Mouse (Mus musculus): Measurements from ENCODE around the gene Gm11541. TPM values are rescaled to one million over a fixed set of nuclear protein-coding genes. Genes with fewer than 3 reads are reported as not detected.

Gm11541 gene
- total and polyA plus RNA-seq, 3 experiments = not detected

GRCm38 (mm10) chr11:94687178-94687577 is 17.1 kb downstream of the Gm11541 start:
- Histone ChIP-seq H3K27ac (no peak overlapping the region), H3K4me3 (no peak overlapping the region), H3K27me3 (ENCODE audit: control insufficient read depth, insufficient read depth, low read length) (no peaks in the 10 kb centered on the region), H3K9ac (ENCODE audit: low read depth, low read length) (no peak overlapping the region), H3K36me3 (ENCODE audit: control insufficient read depth, insufficient read depth, low read length) (no peaks in the 10 kb centered on the region), H3K79me2 (replicated peaks; ENCODE audit: control insufficient read depth, insufficient read depth, low read length) (no peaks in the 10 kb centered on the region), H3K4me1 (ENCODE audit: control insufficient read depth, insufficient read depth, low read length) (peaks cover 3% of the 10 kb centered on the region)
- 58% methylated on average over 6 of the region's 6 CpGs for WGBS
- intact Hi-C loops (cut with DNase I) = no loop called here
- peak in 1 of 2 experiments; percentile 14 for DNase-seq
- TF ChIP-seq EP300 (IDR thresholded peaks at IDR 0.05; ENCODE audit: insufficient read depth, low read depth, low read length) = no peak
- no peak for TF ChIP-seq POLR2A (IDR thresholded peaks at IDR 0.05; ENCODE audit: insufficient read depth, low read depth, low read length)
- TF ChIP-seq CTCF (IDR thresholded peaks at IDR 0.05) = no peak

- H3K27ac ChIP-seq = peak overlapping the region; percentile 33
- no peaks in the 10 kb centered on the region for H3K36me3 ChIP-seq (ENCODE audit: control insufficient read depth, insufficient read depth, low read length)
- no peaks in the 10 kb centered on the region for H3K79me2 ChIP-seq (replicated peaks; ENCODE audit: control insufficient read depth, insufficient read depth, low read length)
- intact Hi-C loops (cut with DNase I) = no loop called here
- TF ChIP-seq EP300 (IDR thresholded peaks at IDR 0.05; ENCODE audit: insufficient read depth, low read depth, low read length) (no peak), CTCF (IDR thresholded peaks at IDR 0.05) (no peak), POLR2A (IDR thresholded peaks at IDR 0.05; ENCODE audit: insufficient read depth, low read depth, low read length) (no peak)
- DNase-seq = no peak
- WGBS = 82% methylated on average over 7 of the region's 7 CpGs
- H3K9ac ChIP-seq (ENCODE audit: low read depth, low read length) = no peak overlapping the region
- H3K4me3 ChIP-seq = no peak overlapping the region
- H3K4me1 ChIP-seq (ENCODE audit: control insufficient read depth, insufficient read depth, low read length) = peaks cover 4% of the 10 kb centered on the region
- H3K27me3 ChIP-seq (ENCODE audit: control insufficient read depth, insufficient read depth, low read length) = no peaks in the 10 kb centered on the region
Measured at GRCm38 (mm10) chr11:94682427-94682826, 21.9 kb downstream of the Gm11541 start.

GRCm38 (mm10) chr11:94681640-94682039 is 22.7 kb downstream of the Gm11541 start:
- no peak for DNase-seq
- no peaks in the 10 kb centered on the region for H3K36me3 ChIP-seq (ENCODE audit: control insufficient read depth, insufficient read depth, low read length)
- intact Hi-C loops (cut with DNase I) = no loop called here
- peaks cover 4% of the 10 kb centered on the region for H3K4me1 ChIP-seq (ENCODE audit: control insufficient read depth, insufficient read depth, low read length)
- no peaks in the 10 kb centered on the region for H3K27me3 ChIP-seq (ENCODE audit: control insufficient read depth, insufficient read depth, low read length)
- peaks cover 3% of the 10 kb centered on the region; the same call in 1 of the 2 replicates for H3K79me2 ChIP-seq (replicated peaks; ENCODE audit: control insufficient read depth, insufficient read depth, low read length)
- H3K4me3 ChIP-seq = no peak overlapping the region
- WGBS = 63% methylated on average over 4 of the region's 4 CpGs
- TF ChIP-seq EP300 (IDR thresholded peaks at IDR 0.05; ENCODE audit: insufficient read depth, low read depth, low read length) (no peak), CTCF (IDR thresholded peaks at IDR 0.05) (no peak), POLR2A (IDR thresholded peaks at IDR 0.05; ENCODE audit: insufficient read depth, low read depth, low read length) (no peak)
- H3K9ac ChIP-seq (ENCODE audit: low read depth, low read length) = no peak overlapping the region
- peak overlapping the region; percentile 51 for H3K27ac ChIP-seq

GRCm38 (mm10) chr11:94680639-94681038 is 23.7 kb downstream of the Gm11541 start:
- TF ChIP-seq POLR2A (IDR thresholded peaks at IDR 0.05; ENCODE audit: insufficient read depth, low read depth, low read length) (no peak), CTCF (IDR thresholded peaks at IDR 0.05) (peak; percentile 51)
- Histone ChIP-seq H3K36me3 (ENCODE audit: control insufficient read depth, insufficient read depth, low read length) (no peaks in the 10 kb centered on the region), H3K27ac (peak overlapping the region; percentile 51), H3K4me3 (no peak overlapping the region), H3K27me3 (ENCODE audit: control insufficient read depth, insufficient read depth, low read length) (no peaks in the 10 kb centered on the region), H3K79me2 (replicated peaks; ENCODE audit: control insufficient read depth, insufficient read depth, low read length) (peaks cover 4% of the 10 kb centered on the region; the same call in 1 of the 2 replicates), H3K9ac (ENCODE audit: low read depth, low read length) (no peak overlapping the region), H3K4me1 (ENCODE audit: control insufficient read depth, insufficient read depth, low read length) (peaks cover 12% of the 10 kb centered on the region)
- DNase-seq = no peak
- intact Hi-C loops (cut with DNase I) = no loop called here

GRCm38 (mm10) chr11:94677607-94678145 is 26.6 kb downstream of the Gm11541 start:
- Histone ChIP-seq H3K36me3 (ENCODE audit: control insufficient read depth, insufficient read depth, low read length) (no peaks in the 10 kb centered on the region), H3K79me2 (replicated peaks; ENCODE audit: control insufficient read depth, insufficient read depth, low read length) (peaks cover 5% of the 10 kb centered on the region; the same call in 1 of the 2 replicates), H3K27ac (peak overlapping the region; percentile 12; the same call in 1 of the 2 replicates), H3K4me1 (ENCODE audit: control insufficient read depth, insufficient read depth, low read length) (peaks cover 13% of the 10 kb centered on the region), H3K4me3 (peak overlapping the region; percentile 77), H3K27me3 (ENCODE audit: control insufficient read depth, insufficient read depth, low read length) (no peaks in the 10 kb centered on the region), H3K9ac (ENCODE audit: low read depth, low read length) (peak overlapping the region; percentile 59)
- intact Hi-C loops (cut with DNase I) = no loop called here
- TF ChIP-seq EP300 (IDR thresholded peaks at IDR 0.05; ENCODE audit: insufficient read depth, low read depth, low read length) = no peak
- TF ChIP-seq POLR2A (IDR thresholded peaks at IDR 0.05; ENCODE audit: insufficient read depth, low read depth, low read length) = no peak
- no peak for TF ChIP-seq CTCF (IDR thresholded peaks at IDR 0.05)
- WGBS = 26% methylated on average over 15 of the region's 15 CpGs
- no peak for DNase-seq

- peak within 1 kb of the TSS; percentile 98 for H3K9ac ChIP-seq (ENCODE audit: low read depth, low read length)
- no peaks in the 10 kb centered on the region for H3K27me3 ChIP-seq (ENCODE audit: control insufficient read depth, insufficient read depth, low read length)
- H3K79me2 ChIP-seq (replicated peaks; ENCODE audit: control insufficient read depth, insufficient read depth, low read length) = peaks cover 5% of the 10 kb centered on the region; the same call in 1 of the 2 replicates
- peak; percentile 96 to 98 for DNase-seq
- under 1% methylated on average over 81 of the region's 82 CpGs for WGBS
- intact Hi-C loops (cut with DNase I) = no loop called here
- peaks cover 13% of the 10 kb centered on the region for H3K4me1 ChIP-seq (ENCODE audit: control insufficient read depth, insufficient read depth, low read length)
- peak within 1 kb of the TSS; percentile 86 for H3K27ac ChIP-seq
- H3K36me3 ChIP-seq (ENCODE audit: control insufficient read depth, insufficient read depth, low read length) = no peaks in the 10 kb centered on the region
- peak; percentile 73 for TF ChIP-seq POLR2A (IDR thresholded peaks at IDR 0.05; ENCODE audit: insufficient read depth, low read depth, low read length)
- TF ChIP-seq CTCF (IDR thresholded peaks at IDR 0.05) = no peak
- peak within 1 kb of the TSS; percentile 77 for H3K4me3 ChIP-seq
Measured at GRCm38 (mm10) chr11:94676754-94677606, 27.3 kb downstream of the Gm11541 start, which contains the start of gene Xylt2. Gene Xylt2, minus strand, starts transcription at chr11:94677515.
